Mouse (Mus musculus): ENCODE results near the gene Tnnc2. TPM values are rescaled to one million over a fixed set of nuclear protein-coding genes. Genes with fewer than 3 reads are reported as not detected.
A peak's percentile ranks its signal among the peaks of the same experiment; 100 is the strongest.

The Tnnc2 gene
- total RNA-seq, 2 experiments from 2014 or later: 1.1 TPM; not detected in 1

GRCm38 (mm10) chr2:164769258-164770037 lies 10.3 kb downstream of the Tnnc2 start, which contains the start of gene Ube2c:
TSS of gene Ube2c (plus strand) at chr2:164769898.
- intact Hi-C loops (cut with DNase I): no loop called here
- TF ChIP-seq CTCF (IDR thresholded peaks at IDR 0.05): peak; percentile 26
- peak; percentile 97 to 98 for DNase-seq (ENCODE audit: extremely low spot score in 1 of 2, low spot score in 2 of 2)
- H3K4me3 ChIP-seq: peak within 1 kb of the TSS; percentile 66
- H3K27ac ChIP-seq: no peak within 1 kb of the TSS

GRCm38 (mm10) chr2:164767812-164768540 lies 11.8 kb downstream of the Tnnc2 start:
- intact Hi-C loops (cut with DNase I): no loop called here
- TF ChIP-seq CTCF (IDR thresholded peaks at IDR 0.05): no peak
- no peak for DNase-seq (ENCODE audit: extremely low spot score in 1 of 2, low spot score in 2 of 2)
- no peak overlapping the region for H3K4me3 ChIP-seq
- no peak overlapping the region for H3K27ac ChIP-seq

- intact Hi-C loops (cut with DNase I): no loop called here
- H3K4me3 ChIP-seq: no peak overlapping the region
- no peak for DNase-seq (ENCODE audit: extremely low spot score in 1 of 2, low spot score in 2 of 2)
- H3K27ac ChIP-seq: peak overlapping the region; percentile 55
- TF ChIP-seq CTCF (IDR thresholded peaks at IDR 0.05): no peak
These were observed 13.9 kb downstream of the Tnnc2 start for GRCm38 (mm10) chr2:164765841-164766240.

GRCm38 (mm10) chr2:164762593-164762992 lies 17.2 kb downstream of the Tnnc2 start:
- intact Hi-C loops (cut with DNase I): no loop called here
- TF ChIP-seq CTCF (IDR thresholded peaks at IDR 0.05): no peak
- no peak overlapping the region for H3K4me3 ChIP-seq
- DNase-seq (ENCODE audit: extremely low spot score in 1 of 2, low spot score in 2 of 2): no peak
- H3K27ac ChIP-seq: no peak overlapping the region

- DNase-seq (ENCODE audit: extremely low spot score in 1 of 2, low spot score in 2 of 2): no peak
- no peak overlapping the region for H3K4me3 ChIP-seq
- intact Hi-C loops (cut with DNase I): no loop called here
- TF ChIP-seq CTCF (IDR thresholded peaks at IDR 0.05): no peak
- no peak overlapping the region for H3K27ac ChIP-seq
These were observed 17.8 kb downstream of the Tnnc2 start for GRCm38 (mm10) chr2:164761971-164762370.

- Histone ChIP-seq H3K4me3 (no peak overlapping the region), H3K27ac (no peak overlapping the region)
- TF ChIP-seq CTCF (IDR thresholded peaks at IDR 0.05): no peak
- DNase-seq (ENCODE audit: extremely low spot score in 1 of 2, low spot score in 2 of 2): no peak
- intact Hi-C loops (cut with DNase I): no loop called here
These were observed 18.3 kb downstream of the Tnnc2 start for GRCm38 (mm10) chr2:164761502-164761901.

GRCm38 (mm10) chr2:164760059-164760833 lies 19.5 kb downstream of the Tnnc2 start:
- intact Hi-C loops (cut with DNase I): no loop called here

GRCm38 (mm10) chr2:164758692-164759091 lies 21.1 kb downstream of the Tnnc2 start:
- no peak overlapping the region for H3K27ac ChIP-seq
- H3K4me3 ChIP-seq: no peak overlapping the region
- intact Hi-C loops (cut with DNase I): no loop called here
- no peak for DNase-seq (ENCODE audit: extremely low spot score in 1 of 2, low spot score in 2 of 2)
- no peak for TF ChIP-seq CTCF (IDR thresholded peaks at IDR 0.05)

More at GRCm38 (mm10) chr2:164760059-164760833, 19.5 kb downstream of the Tnnc2 start:
- no peak overlapping the region for H3K4me3 ChIP-seq
- DNase-seq (ENCODE audit: extremely low spot score in 1 of 2, low spot score in 2 of 2): no peak
- TF ChIP-seq CTCF (IDR thresholded peaks at IDR 0.05): no peak
- H3K27ac ChIP-seq: no peak overlapping the region

- intact Hi-C loops (cut with DNase I): no loop called here
- no peak for TF ChIP-seq CTCF (IDR thresholded peaks at IDR 0.05)
- no peak overlapping the region for H3K4me3 ChIP-seq
- DNase-seq (ENCODE audit: extremely low spot score in 1 of 2, low spot score in 2 of 2): no peak
- no peak overlapping the region for H3K27ac ChIP-seq
These were observed 21.9 kb downstream of the Tnnc2 start for GRCm38 (mm10) chr2:164757841-164758240.

GRCm38 (mm10) chr2:164754800-164755199 lies 25.0 kb downstream of the Tnnc2 start:
- intact Hi-C loops (cut with DNase I): no loop called here
- no peak overlapping the region for H3K4me3 ChIP-seq
- TF ChIP-seq CTCF (IDR thresholded peaks at IDR 0.05): no peak
- no peak overlapping the region for H3K27ac ChIP-seq
- no peak for DNase-seq (ENCODE audit: extremely low spot score in 1 of 2, low spot score in 2 of 2)

- DNase-seq (ENCODE audit: extremely low spot score in 1 of 2, low spot score in 2 of 2): no peak
- TF ChIP-seq CTCF (IDR thresholded peaks at IDR 0.05): no peak
These were observed 25.7 kb downstream of the Tnnc2 start for GRCm38 (mm10) chr2:164754105-164754504.

GRCm38 (mm10) chr2:164752454-164752853 lies 27.3 kb downstream of the Tnnc2 start:
- no peak for TF ChIP-seq CTCF (IDR thresholded peaks at IDR 0.05)
- intact Hi-C loops (cut with DNase I): no loop called here
- no peak overlapping the region for H3K4me3 ChIP-seq
- no peak for DNase-seq (ENCODE audit: extremely low spot score in 1 of 2, low spot score in 2 of 2)
- no peak overlapping the region for H3K27ac ChIP-seq

More at GRCm38 (mm10) chr2:164754105-164754504, 25.7 kb downstream of the Tnnc2 start:
- Histone ChIP-seq H3K4me3 (no peak overlapping the region), H3K27ac (no peak overlapping the region)
- intact Hi-C loops (cut with DNase I): no loop called here
